Comparison of ENCODE assay signal across 14 mouse cellular contexts in genomic region chr1:92675932-92676675, GRCm38 (mm10). TPM values are rescaled to one million over a fixed set of nuclear protein-coding genes. Genes with fewer than 3 reads are reported as not detected.
DNase-seq lines count a peak whose midpoint lies in the region; ATAC-seq and TF ChIP-seq lines count a peak whose summit lies in the region.
"Had no signal": no experiment of that assay in that cellular context is flagged by ENCODE, and none has a peak within 500 bp of the region (broad histone marks: within the 10 kb centered on the region; RNA-seq: fewer than 3 reads in every experiment).

No protein-coding gene starts in this region.

- H3K27me3 ChIP-seq in heart, embryonic 10.5 days (ENCODE audit: insufficient read depth, poor library complexity, severe bottlenecking), result peaks cover 36% of the 10 kb centered on the region; the same call in 1 of the 2 replicates
- H3K27me3 ChIP-seq in lung, postnatal 0 days (replicated peaks; ENCODE audit: insufficient read depth, low read length), result no peaks in the 10 kb centered on the region
- H3K27me3 ChIP-seq in hindbrain, embryonic 12.5 days, result peaks cover 7% of the 10 kb centered on the region; the same call in 1 of the 2 replicates

- 68% methylated on average over 10 of the region's 10 CpGs for WGBS in heart, embryonic 10.5 days
- 61% methylated on average over 10 of the region's 10 CpGs for WGBS in lung, postnatal 0 days
- WGBS in lung, adult 2 months, result 60% methylated on average over 10 of the region's 10 CpGs
- WGBS in hindbrain, embryonic 12.5 days, result 83% methylated on average over 10 of the region's 10 CpGs

- TF ChIP-seq CTCF in lung, postnatal 0 days (IDR thresholded peaks at IDR 0.05), result no peak
- TF ChIP-seq CTCF in lung, adult 2 months (IDR thresholded peaks at IDR 0.05; ENCODE audit: insufficient read depth, low read length), result no peak

- peak; percentile 14 to 25 for DNase-seq in heart, postnatal 10 days
- no peak for DNase-seq in heart, embryonic 10.5 days (ENCODE audit: low spot score)
- peak; percentile 41 for DNase-seq in lung, postnatal 0 days (ENCODE audit: low spot score)
- DNase-seq in lung, adult 2 months, result no peak
- peak; percentile 54 to 60 for DNase-seq in left cerebral cortex, postnatal 36 days (ENCODE audit: low spot score in 2 of 2)
- peak; percentile 40 to 54 for DNase-seq in right cerebral cortex, postnatal 36 days (ENCODE audit: low spot score in 2 of 2)
- no peak for DNase-seq in kidney, adult 8-10 months
- DNase-seq: cerebellum, postnatal 36 days had no signal

- H3K4me2 ChIP-seq in lung, postnatal 0 days (replicated peaks; ENCODE audit: low read depth, low read length), result no peak overlapping the region
- H3K4me2 ChIP-seq in hindbrain, embryonic 12.5 days (replicated peaks), result no peak overlapping the region
- H3K4me2 ChIP-seq: midbrain, embryonic 12.5 days had no signal

- TF ChIP-seq EP300 in lung, postnatal 0 days (IDR thresholded peaks at IDR 0.05), result no peak

- H3K4me1 ChIP-seq in heart, embryonic 10.5 days, result peaks cover 15% of the 10 kb centered on the region
- H3K4me1 ChIP-seq in lung, postnatal 0 days (ENCODE audit: insufficient read depth, low read depth, low read length), result no peaks in the 10 kb centered on the region
- H3K4me1 ChIP-seq in lung, adult 2 months (ENCODE audit: control insufficient read depth, insufficient read depth, low read length), result no peaks in the 10 kb centered on the region
- peaks cover 11% of the 10 kb centered on the region for H3K4me1 ChIP-seq in hindbrain, embryonic 12.5 days

- no peaks in the 10 kb centered on the region for H3K9me3 ChIP-seq in heart, embryonic 10.5 days
- no peaks in the 10 kb centered on the region for H3K9me3 ChIP-seq in lung, postnatal 0 days (ENCODE audit: low read length)
- no peaks in the 10 kb centered on the region for H3K9me3 ChIP-seq in hindbrain, embryonic 12.5 days (replicated peaks)
- H3K9me3 ChIP-seq: midbrain, embryonic 12.5 days had no signal

- no peak overlapping the region for H3K4me3 ChIP-seq in heart, embryonic 10.5 days
- H3K4me3 ChIP-seq in lung, postnatal 0 days (ENCODE audit: low read depth, low read length), result no peak overlapping the region
- H3K4me3 ChIP-seq in lung, adult 2 months (replicated peaks; ENCODE audit: extremely low read depth, low read depth, low read length), result no peak overlapping the region
- H3K4me3 ChIP-seq in hindbrain, embryonic 12.5 days, result no peak overlapping the region
- H3K4me3 ChIP-seq: midbrain, embryonic 12.5 days had no signal

- no peak overlapping the region for H3K27ac ChIP-seq in heart, embryonic 10.5 days
- no peak overlapping the region for H3K27ac ChIP-seq in lung, postnatal 0 days (ENCODE audit: low read length)
- no peak overlapping the region for H3K27ac ChIP-seq in hindbrain, embryonic 12.5 days
- H3K27ac ChIP-seq: midbrain, embryonic 12.5 days had no signal

- H3K9ac ChIP-seq in lung, postnatal 0 days (replicated peaks; ENCODE audit: low read depth), result no peak overlapping the region
- H3K9ac ChIP-seq in hindbrain, embryonic 12.5 days, result no peak overlapping the region
- H3K9ac ChIP-seq: midbrain, embryonic 12.5 days had no signal

- peak; percentile 74 for ATAC-seq in lung, postnatal 0 days
- ATAC-seq in hindbrain, embryonic 12.5 days (ENCODE audit: low FRiP score), result no peak
- ATAC-seq: intestine, embryonic 16.5 days had no signal

- intact Hi-C loops in heart, postnatal 10 days (cut with DNase I), result no loop called here
- intact Hi-C loops in left cerebral cortex, postnatal 36 days (cut with DNase I), result no loop called here

- no peak for TF ChIP-seq POLR2A in lung, adult 2 months (IDR thresholded peaks at IDR 0.05; ENCODE audit: borderline replicate concordance, extremely low read depth, low read depth, low read length)

- no peaks in the 10 kb centered on the region for H3K36me3 ChIP-seq in heart, embryonic 10.5 days
- H3K36me3 ChIP-seq in lung, postnatal 0 days (ENCODE audit: insufficient read depth, low read length), result no peaks in the 10 kb centered on the region
- H3K36me3 ChIP-seq in hindbrain, embryonic 12.5 days, result no peaks in the 10 kb centered on the region
- H3K36me3 ChIP-seq: midbrain, embryonic 12.5 days had no signal

RNA-seq across cellular contexts. Expression of gene Otos, which starts 27.5 kb away (rescaled TPM):
- total RNA-seq in heart, postnatal 10 days (2021), result not detected
- polyA plus RNA-seq in heart, embryonic 10.5 days (2016; fragmentation: Nextera tagmentation; extraction: Ambion mirVana), result 0.08 TPM in 1 of 2 replicates, not detected in the other
- polyA plus RNA-seq in lung, postnatal 0 days (2015; fragmentation: Nextera tagmentation; extraction: Ambion mirVana), result 0.24 TPM in 1 of 2 replicates, not detected in the other
- polyA plus RNA-seq in lung, adult 2 months (2012; rRNA removed), result 0.18 TPM in 1 of 2 replicates, not detected in the other
- not detected for total RNA-seq in left cerebral cortex, postnatal 36 days (2021)
- not detected in 2 replicates for polyA plus RNA-seq in hindbrain, embryonic 12.5 days (2016; fragmentation: Nextera tagmentation; extraction: Ambion mirVana)
- polyA plus RNA-seq: heart, embryonic 14.5 days; intestine, embryonic 16.5 days; midbrain, embryonic 12.5 days; stomach, embryonic 14.5 days had no signal

RNA-seq across cellular contexts. Expression of gene Cops9, which starts 34.3 kb away (rescaled TPM):
- 100 to 1,000 TPM; 221 to 231 TPM for total RNA-seq in heart, postnatal 10 days (2021)
- 310 and 346 TPM in 2 replicates for polyA plus RNA-seq in heart, embryonic 10.5 days (2016; fragmentation: Nextera tagmentation; extraction: Ambion mirVana)
- polyA plus RNA-seq in lung, postnatal 0 days (2015; fragmentation: Nextera tagmentation; extraction: Ambion mirVana), result 342 and 355 TPM in 2 replicates
- 73.6 and 107 TPM in 2 replicates for polyA plus RNA-seq in lung, adult 2 months (2012; rRNA removed)
- 100 to 1,000 TPM; 233 to 246 TPM for total RNA-seq in left cerebral cortex, postnatal 36 days (2021)
- polyA plus RNA-seq in hindbrain, embryonic 12.5 days (2016; fragmentation: Nextera tagmentation; extraction: Ambion mirVana), result 333 and 394 TPM in 2 replicates

RNA-seq across cellular contexts. Expression of gene Olfr12, which starts 58.5 kb away (rescaled TPM):
- not detected for total RNA-seq in heart, postnatal 10 days (2021)
- not detected in 2 replicates for polyA plus RNA-seq in heart, embryonic 10.5 days (2016; fragmentation: Nextera tagmentation; extraction: Ambion mirVana)
- not detected in 2 replicates for polyA plus RNA-seq in lung, postnatal 0 days (2015; fragmentation: Nextera tagmentation; extraction: Ambion mirVana)
- not detected in 2 replicates for polyA plus RNA-seq in lung, adult 2 months (2012; rRNA removed)
- total RNA-seq in left cerebral cortex, postnatal 36 days (2021), result not detected
- not detected in 2 replicates for polyA plus RNA-seq in hindbrain, embryonic 12.5 days (2016; fragmentation: Nextera tagmentation; extraction: Ambion mirVana)
- total RNA-seq: left cerebral cortex, adult 8-10 months had no signal
- polyA plus RNA-seq: heart, embryonic 14.5 days; intestine, embryonic 16.5 days; stomach, embryonic 14.5 days had no signal

Comparison
In these comparisons a context has a peak if more than half of its experiments do, and no peak if none do; other contexts are left out.
1. DNase-seq: peak in heart, postnatal 10 days (2 of 2), lung, postnatal 0 days (single experiment), left cerebral cortex, postnatal 36 days (2 of 2) and right cerebral cortex, postnatal 36 days (2 of 2); none in heart, embryonic 10.5 days (single experiment), lung, adult 2 months (single experiment) and kidney, adult 8-10 months (0 of 2).